Mouse (Mus musculus) lung, embryonic 14.5 days (tissue): ENCODE results near the gene Trhde. TPM values are rescaled to one million over a fixed set of nuclear protein-coding genes. Genes with fewer than 3 reads are reported as not detected.
A peak's percentile ranks its signal among the peaks of the same experiment; 100 is the strongest.

Source experiments
- ATAC-seq: fragments of 200-750 bp; cut with Nextera tagmentation; 2 replicates; pipeline ENCODE4 v1.8.0; 2017; ENCODE audit warnings: mild to moderate bottlenecking, moderate TSS enrichment, moderate library complexity; ENCODE audit not compliant: insufficient read depth
- DNase-seq: peaks from one replicate; pipeline ENCODE4 v3.0.0-alpha.2; 2015
- H3K27ac ChIP-seq: fragments of 300-500 bp; sonication (generic); 2 replicates; pipeline ENCODE4 v1.5.1; 2014; ENCODE audit warnings: low read depth, mild to moderate bottlenecking, moderate library complexity
- H3K27me3 ChIP-seq: fragments of 300-500 bp; sonication (generic); 2 replicates; pipeline ENCODE4 v1.6.1; 2014; ENCODE audit warnings: low read length, control low read depth; ENCODE audit not compliant: insufficient read depth
- H3K36me3 ChIP-seq: fragments of 300-500 bp; sonication (generic); 2 replicates; pipeline ENCODE4 v1.6.1; 2014; ENCODE audit warnings: control low read depth; ENCODE audit not compliant: insufficient read depth
- H3K4me1 ChIP-seq: fragments of 300-500 bp; sonication (generic); 2 replicates; pipeline ENCODE4 v1.6.1; 2014; ENCODE audit warnings: antibody characterized with exemption, control low read depth; ENCODE audit not compliant: insufficient read depth
- H3K4me2 ChIP-seq: fragments of 300-500 bp; sonication (generic); 2 replicates; pipeline ENCODE4 v1.6.1; 2014; ENCODE audit warnings: mild to moderate bottlenecking
- H3K4me3 ChIP-seq: fragments of 300-500 bp; sonication (generic); 2 replicates; pipeline ENCODE4 v1.5.1; 2014; ENCODE audit warnings: low read depth, low read length
- H3K9ac ChIP-seq: fragments of 300-500 bp; sonication (generic); 2 replicates; pipeline ENCODE4 v1.6.1; 2014
- H3K9me3 ChIP-seq: fragments of 300-500 bp; sonication (generic); 2 replicates; pipeline ENCODE4 v1.6.1; 2016; ENCODE audit warnings: low read depth, low read length, control low read depth
- CTCF ChIP-seq: IDR thresholded peaks from 2 replicates; pipeline ENCODE4 v1.5.1; 2016; ENCODE audit warnings: antibody characterized with exemption, low read depth
- WGBS: fragments of 180-500 bp; shearing (Covaris S2); extraction: QIAGEN DNeasy Blood & Tissue Kit; methylation state at CpG from one replicate; pipeline ENCODE4 v1.1.7; 2014; 5-methylcytosine and 5-hydroxymethylcytosine counted together
- polyA plus RNA-seq: library from polyadenylated mRNA; unstranded; fragments of >200 nt; fragmentation: Nextera tagmentation; extraction: Ambion mirVana; gene quantifications from 2 replicates; pipeline ENCODE4 v1.2.1, GENCODE M21; 2014

The Trhde gene
- 0.07 TPM in 2 replicates for polyA plus RNA-seq

- Histone ChIP-seq H3K9me3 (no peaks in the 10 kb centered on the region), H3K9ac (no peak within 1 kb of the TSS; the same call in 1 of the 2 replicates), H3K27me3 (peaks cover 49% of the 10 kb centered on the region), H3K4me2 (peak within 1 kb of the TSS; percentile 90), H3K36me3 (no peaks in the 10 kb centered on the region), H3K4me1 (no peaks in the 10 kb centered on the region), H3K27ac (no peak within 1 kb of the TSS), H3K4me3 (peak within 1 kb of the TSS; percentile 53)
- peak; percentile 18; the same call in 1 of the 2 replicates for ATAC-seq
- no peak for DNase-seq
- no peak for TF ChIP-seq CTCF
- 1% methylated on average over 30 of the region's 30 CpGs for WGBS
Observed at GRCm38 (mm10) chr10:114802161-114802651, at the start of gene Trhde. Gene Trhde (minus strand): TSS chr10:114802307.

- Histone ChIP-seq H3K27ac (no peak overlapping the region), H3K9ac (no peak overlapping the region), H3K4me2 (no peak overlapping the region), H3K36me3 (no peaks in the 10 kb centered on the region), H3K4me1 (no peaks in the 10 kb centered on the region), H3K4me3 (no peak overlapping the region), H3K27me3 (no peaks in the 10 kb centered on the region), H3K9me3 (no peaks in the 10 kb centered on the region)
- no peak for TF ChIP-seq CTCF
- no peak for DNase-seq
- no peak for ATAC-seq
- 86% methylated on average over 12 of the region's 12 CpGs for WGBS
Observed at GRCm38 (mm10) chr10:114841966-114842365, 39.9 kb upstream of the Trhde start.

GRCm38 (mm10) chr10:114841440-114841839 lies 39.3 kb upstream of the Trhde start:
- ATAC-seq (no peak), DNase-seq (no peak)
- Histone ChIP-seq H3K36me3 (no peaks in the 10 kb centered on the region), H3K4me1 (no peaks in the 10 kb centered on the region), H3K27me3 (no peaks in the 10 kb centered on the region), H3K4me3 (no peak overlapping the region), H3K9ac (no peak overlapping the region), H3K27ac (no peak overlapping the region), H3K4me2 (no peak overlapping the region), H3K9me3 (no peaks in the 10 kb centered on the region)
- no peak for TF ChIP-seq CTCF
- WGBS, result 70% methylated on average over 5 of the region's 5 CpGs

GRCm38 (mm10) chr10:114831313-114831712 lies 29.2 kb upstream of the Trhde start:
- Histone ChIP-seq H3K9me3 (no peaks in the 10 kb centered on the region), H3K9ac (no peak overlapping the region), H3K4me1 (no peaks in the 10 kb centered on the region), H3K36me3 (no peaks in the 10 kb centered on the region), H3K4me2 (no peak overlapping the region), H3K27me3 (no peaks in the 10 kb centered on the region), H3K27ac (no peak overlapping the region), H3K4me3 (no peak overlapping the region)
- 49% methylated on average over 7 of the region's 7 CpGs for WGBS
- DNase-seq (peak; percentile 17), ATAC-seq (no peak)
- no peak for TF ChIP-seq CTCF

GRCm38 (mm10) chr10:114808799-114809198 lies 6.7 kb upstream of the Trhde start:
- Histone ChIP-seq H3K36me3 (no peaks in the 10 kb centered on the region), H3K4me1 (no peaks in the 10 kb centered on the region), H3K27ac (no peak overlapping the region), H3K4me3 (no peak overlapping the region), H3K27me3 (peaks cover 6% of the 10 kb centered on the region; the same call in 1 of the 2 replicates), H3K4me2 (no peak overlapping the region), H3K9ac (no peak overlapping the region), H3K9me3 (no peaks in the 10 kb centered on the region)
- ATAC-seq, result no peak
- peak; percentile 21 for DNase-seq
- no peak for TF ChIP-seq CTCF
- 45% methylated on average over 3 of the region's 3 CpGs for WGBS

GRCm38 (mm10) chr10:114805884-114806283 lies 3.8 kb upstream of the Trhde start:
- TF ChIP-seq CTCF, result peak; percentile 48

GRCm38 (mm10) chr10:114801457-114802160 lies 498 bp downstream of the Trhde start:
- no peaks in the 10 kb centered on the region for H3K4me1 ChIP-seq
- DNase-seq (peak; percentile 65), ATAC-seq (peak; percentile 88)
- peak overlapping the region; percentile 53 for H3K4me3 ChIP-seq
- no peak for TF ChIP-seq CTCF
- no peaks in the 10 kb centered on the region for H3K36me3 ChIP-seq
- no peak overlapping the region for H3K27ac ChIP-seq
- H3K27me3 ChIP-seq, result peaks cover 49% of the 10 kb centered on the region
- peak overlapping the region; percentile 90 for H3K4me2 ChIP-seq
- H3K9me3 ChIP-seq, result no peaks in the 10 kb centered on the region
- under 1% methylated on average over 64 of the region's 66 CpGs for WGBS
- H3K9ac ChIP-seq, result no peak overlapping the region; the same call in 1 of the 2 replicates

More at GRCm38 (mm10) chr10:114805884-114806283, 3.8 kb upstream of the Trhde start:
- Histone ChIP-seq H3K4me3 (no peak overlapping the region), H3K36me3 (no peaks in the 10 kb centered on the region), H3K9ac (no peak overlapping the region), H3K27me3 (peaks cover 31% of the 10 kb centered on the region), H3K4me2 (no peak overlapping the region), H3K4me1 (no peaks in the 10 kb centered on the region), H3K9me3 (no peaks in the 10 kb centered on the region), H3K27ac (no peak overlapping the region)
- DNase-seq (peak; percentile 22), ATAC-seq (no peak)
- WGBS, result 40% methylated on average over 3 of the region's 3 CpGs
